Mouse (Mus musculus) liver, embryonic 14.5 days (tissue): ENCODE measurements around the gene Ap1g2. TPM values are rescaled to one million over a fixed set of nuclear protein-coding genes. Genes with fewer than 3 reads are reported as not detected.
A peak's percentile ranks its signal among the peaks of the same experiment; 100 is the strongest.

Source experiments
- ATAC-seq: fragments of 200-750 bp; cut with Nextera tagmentation; 2 replicates; pipeline ENCODE4 v1.8.0; 2017; ENCODE audit warnings: moderate number of reproducible peaks, mild to moderate bottlenecking, moderate library complexity; ENCODE audit not compliant: insufficient read depth
- DNase-seq, 3 experiments: peaks; one replicate each; pipeline ENCODE4 v3.0.0-alpha.2; 2012 to 2013; ENCODE audit warnings: low read depth in 3 of 3, low spot score in 3 of 3
- H3K27ac ChIP-seq: fragments of 300-500 bp; sonication (generic); 2 replicates; pipeline ENCODE4 v1.5.1; 2014; ENCODE audit warnings: moderate library complexity, mild to moderate bottlenecking, control low read depth, inconsistent platforms
- H3K27me3 ChIP-seq: fragments of 300-500 bp; sonication (generic); 2 replicates; pipeline ENCODE4 v1.6.1; 2014; ENCODE audit warnings: mild to moderate bottlenecking, low read length, moderate library complexity; ENCODE audit not compliant: control insufficient read depth, insufficient read depth
- H3K36me3 ChIP-seq: fragments of 300-500 bp; sonication (generic); replicated peaks from 2 replicates; pipeline ENCODE4 v1.6.1; 2014; ENCODE audit warnings: low read depth; ENCODE audit not compliant: control insufficient read depth, insufficient read depth
- H3K4me1 ChIP-seq, 2 experiments: fragments of 200-500 bp in 1 of 2; fragments of 300-500 bp in 1 of 2; sonication (generic) in 1 of 2; replicated peaks; 2 replicates each; pipeline ENCODE4 v1.6.1; 2012 to 2014; ENCODE audit warnings: antibody characterized with exemption in 1 of 2, inconsistent platforms in 1 of 2, low read length in 1 of 2; ENCODE audit not compliant: control insufficient read depth in 2 of 2, insufficient read depth in 2 of 2
- H3K4me2 ChIP-seq: fragments of 300-500 bp; sonication (generic); 2 replicates; pipeline ENCODE4 v1.6.1; 2014; ENCODE audit warnings: low read depth, mild to moderate bottlenecking, control low read depth, moderate library complexity
- H3K4me3 ChIP-seq, 2 experiments: fragments of 200-500 bp in 1 of 2; fragments of 300-500 bp in 1 of 2; sonication (generic) in 1 of 2; 2 replicates each; pipeline ENCODE4 v1.5.1; 2012 to 2014; ENCODE audit warnings: low read depth in 2 of 2, low read length in 2 of 2, mild to moderate bottlenecking in 2 of 2, control low read depth in 1 of 2, inconsistent platforms in 1 of 2, moderate library complexity in 1 of 2; ENCODE audit not compliant: insufficient read depth in 1 of 2
- H3K9ac ChIP-seq: fragments of 300-500 bp; sonication (generic); replicated peaks from 2 replicates; pipeline ENCODE4 v1.6.1; 2014; ENCODE audit warnings: mild to moderate bottlenecking, control low read depth, moderate library complexity
- H3K9me3 ChIP-seq: fragments of 300-500 bp; sonication (generic); 2 replicates; pipeline ENCODE4 v1.6.1; 2016; ENCODE audit warnings: low read length, mixed read lengths; ENCODE audit not compliant: control insufficient read depth
- CTCF ChIP-seq: IDR thresholded peaks from 2 replicates; pipeline ENCODE4 v1.5.1; 2016; ENCODE audit warnings: antibody characterized with exemption, low read depth, control low read depth
- EP300 ChIP-seq: IDR thresholded peaks from 2 replicates; pipeline ENCODE4 v1.6.1; 2016; ENCODE audit warnings: antibody characterized with exemption, low read depth
- WGBS: fragments of 180-500 bp; shearing (Covaris S2); extraction: QIAGEN DNeasy Blood & Tissue Kit; methylation state at CpG from one replicate; pipeline ENCODE4 v1.1.7; 2014; ENCODE audit not compliant: insufficient replicate concordance; 5-methylcytosine and 5-hydroxymethylcytosine counted together
- polyA plus RNA-seq, 2 experiments: library from polyadenylated mRNA; depleted of rRNA in 1 of 2; stranded (reverse) in 1 of 2; unstranded in 1 of 2; fragments of >200 nt; fragmentation: Nextera tagmentation in 1 of 2; extraction: Ambion mirVana in 1 of 2; gene quantifications; 2 replicates each; pipeline versions ENCODE4 v1.2.1 to v1.2.3; 2012 to 2014

Gene Ap1g2
- polyA plus RNA-seq, 2 experiments = 13.4 to 21.2 TPM

- DNase-seq = no peak
- H3K4me1 ChIP-seq = no peaks in the 10 kb centered on the region; a peak in 1 of 4 replicates
- no peak for ATAC-seq
- H3K27ac ChIP-seq = no peak overlapping the region
- no peaks in the 10 kb centered on the region for H3K36me3 ChIP-seq
- 67% methylated on average over 4 of the region's 4 CpGs for WGBS
- no peaks in the 10 kb centered on the region for H3K9me3 ChIP-seq
- TF ChIP-seq EP300 (no peak), CTCF (no peak)
- H3K4me2 ChIP-seq = no peak overlapping the region
- H3K9ac ChIP-seq = no peak overlapping the region
- peaks cover 38% of the 10 kb centered on the region for H3K27me3 ChIP-seq
- no peak overlapping the region for H3K4me3 ChIP-seq
Measured at GRCm38 (mm10) chr14:55118852-55119251, 12.5 kb upstream of the Ap1g2 start.

DNA sequence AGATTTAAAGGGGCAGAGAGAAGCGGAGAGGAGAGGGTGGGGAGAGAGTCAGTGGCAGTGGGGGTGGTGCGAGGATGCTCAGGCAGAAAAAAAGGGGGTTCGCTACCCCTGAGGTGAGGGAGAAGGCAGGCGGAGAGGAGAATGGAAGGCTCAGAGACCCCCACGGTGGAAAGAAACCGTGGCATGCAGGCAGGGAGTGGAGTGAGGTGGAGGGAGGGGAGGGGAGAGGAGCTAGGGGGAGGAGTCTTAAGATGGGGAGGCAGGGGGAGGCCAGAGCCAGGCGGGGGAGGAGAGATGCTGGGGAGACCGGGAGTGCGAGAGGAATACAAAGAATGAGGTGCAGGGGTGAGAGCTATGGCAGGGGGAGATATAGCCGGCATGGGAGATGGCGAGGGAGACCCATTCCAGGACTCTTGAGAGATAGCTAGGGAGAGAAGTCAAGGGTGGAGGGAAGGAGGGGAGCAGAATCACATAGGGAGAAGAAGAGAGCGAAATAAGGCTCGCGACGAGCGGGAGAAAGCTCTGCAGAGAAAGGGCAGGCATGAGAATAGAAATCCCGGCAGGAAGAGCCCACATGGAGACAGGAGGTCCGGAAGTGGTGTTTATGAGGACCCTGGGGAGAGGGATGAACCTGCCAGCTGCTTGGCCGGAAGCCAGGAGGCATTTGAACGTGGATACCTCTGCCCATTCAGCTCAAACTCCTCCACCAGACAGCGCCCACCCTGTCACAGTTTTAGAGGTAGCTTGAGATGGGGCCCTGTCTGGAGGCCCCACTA, 10.2 kb upstream of the Ap1g2 start, which contains the start of gene Jph4:
Gene Jph4 (minus strand): TSS at position 511 of the 776 bp plus-strand sequence.
- H3K9ac ChIP-seq = no peak within 1 kb of the TSS
- no peak within 1 kb of the TSS for H3K4me3 ChIP-seq
- peaks cover 51% of the 10 kb centered on the region for H3K27me3 ChIP-seq

GRCm38 (mm10) chr14:55115846-55116245, 9.5 kb upstream of the Ap1g2 start:
- Histone ChIP-seq H3K4me2 (no peak overlapping the region), H3K9ac (no peak overlapping the region), H3K36me3 (no peaks in the 10 kb centered on the region), H3K4me3 (no peak overlapping the region), H3K4me1 (no peaks in the 10 kb centered on the region), H3K9me3 (no peaks in the 10 kb centered on the region), H3K27ac (no peak overlapping the region), H3K27me3 (peaks cover 51% of the 10 kb centered on the region)
- WGBS = 6% methylated on average over 8 of the region's 8 CpGs
- no peak for TF ChIP-seq EP300
- TF ChIP-seq CTCF = no peak
- no peak for DNase-seq
- no peak for ATAC-seq

More for the DNA sequence above, 10.2 kb upstream of the Ap1g2 start, which contains the start of gene Jph4:
- ATAC-seq = no peak
- H3K36me3 ChIP-seq = no peaks in the 10 kb centered on the region
- no peak within 1 kb of the TSS for H3K4me2 ChIP-seq
- no peaks in the 10 kb centered on the region for H3K4me1 ChIP-seq
- TF ChIP-seq EP300 (no peak), CTCF (no peak)
- no peaks in the 10 kb centered on the region for H3K9me3 ChIP-seq
- H3K27ac ChIP-seq = no peak within 1 kb of the TSS
- no peak for DNase-seq
- 16% methylated on average over 21 of the region's 21 CpGs for WGBS

DNA sequence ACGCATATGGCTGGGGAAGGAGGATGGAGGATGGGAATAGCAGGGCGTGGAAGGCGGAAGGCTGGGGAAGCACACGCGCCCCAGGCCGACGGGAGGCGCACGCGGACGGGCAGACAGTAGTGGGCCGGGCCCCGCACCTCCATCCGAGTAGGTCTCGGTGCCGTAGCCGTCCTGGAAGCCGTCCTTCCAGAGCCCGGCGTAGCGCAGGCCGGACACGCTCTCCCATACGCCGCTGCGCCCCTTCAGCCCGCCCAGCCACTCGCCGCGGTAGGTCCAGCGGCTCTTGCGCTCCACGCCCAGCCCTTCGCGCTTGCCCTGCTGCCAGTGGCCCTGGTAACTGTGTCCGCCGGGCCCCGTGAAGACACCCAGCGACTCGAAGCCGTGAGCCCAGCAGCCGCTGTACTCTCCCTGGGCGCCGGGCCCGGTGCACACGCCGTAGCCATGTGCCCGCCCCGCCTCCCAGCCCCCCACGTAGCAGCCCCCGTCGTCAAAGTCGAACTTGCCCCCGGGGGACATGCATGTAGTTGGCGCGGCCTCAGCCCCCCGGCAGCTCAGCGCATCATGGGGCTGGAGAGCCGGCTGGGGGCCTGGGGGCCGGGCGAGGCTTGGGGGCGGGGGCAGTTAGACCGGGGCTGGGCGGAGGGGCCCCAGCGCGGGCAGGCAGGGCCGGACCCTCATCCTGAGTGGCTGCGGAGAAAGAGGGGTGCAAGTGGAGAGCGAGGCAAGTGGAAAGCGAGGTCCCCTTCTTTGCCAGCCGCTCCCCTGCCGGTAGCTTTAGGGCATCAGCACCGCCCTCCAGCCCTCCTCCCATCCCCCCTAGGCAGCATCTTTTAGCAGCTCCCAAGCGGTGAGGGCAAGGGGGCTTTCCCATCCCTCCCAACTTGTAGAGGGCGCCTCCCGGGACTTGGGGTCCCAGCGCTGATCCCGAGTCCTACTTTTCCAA, 8.6 kb upstream of the Ap1g2 start:
- no peak overlapping the region for H3K27ac ChIP-seq
- peak overlapping the region; percentile 46 for H3K4me2 ChIP-seq
- H3K27me3 ChIP-seq = peaks cover 58% of the 10 kb centered on the region
- no peak for ATAC-seq
- H3K9me3 ChIP-seq = no peaks in the 10 kb centered on the region
- TF ChIP-seq EP300 = no peak
- TF ChIP-seq CTCF = peak; percentile 4; the same call in 1 of the 2 replicates
- H3K4me3 ChIP-seq = peak overlapping the region; percentile 11 to 33; a peak in 3 of 4 replicates
- WGBS = under 1% methylated on average over 74 of the region's 78 CpGs
- H3K9ac ChIP-seq = no peak overlapping the region
- no peak for DNase-seq
- H3K4me1 ChIP-seq = no peaks in the 10 kb centered on the region
- H3K36me3 ChIP-seq = no peaks in the 10 kb centered on the region
